Mouse (Mus musculus): ENCODE data around the gene Rpa1. TPM values are rescaled to one million over a fixed set of nuclear protein-coding genes. Genes with fewer than 3 reads are reported as not detected.

Rpa1 gene
- total and polyA plus RNA-seq, 3 experiments = 105 to 317 (median 130) TPM

DNA sequence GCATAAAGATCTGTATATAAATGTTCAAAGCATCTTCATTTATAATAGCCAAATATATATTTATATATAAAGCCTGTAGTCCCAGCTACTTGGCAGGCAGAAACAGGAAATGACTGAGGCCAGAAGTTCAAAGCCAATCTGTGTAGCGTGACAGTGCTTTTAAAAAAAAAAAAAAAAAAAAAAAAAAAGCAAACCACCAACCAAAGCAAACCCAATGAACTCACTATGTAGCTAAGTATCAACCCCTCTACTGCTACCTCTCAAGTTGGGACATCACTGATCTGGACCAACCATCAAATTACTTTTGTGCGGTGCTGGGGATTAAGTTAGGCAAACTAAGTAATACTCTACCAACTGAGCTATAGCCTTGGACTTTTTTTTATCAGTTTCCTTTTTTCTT is 4.0 kb downstream of the Rpa1 start:
- no peak overlapping the region for H3K4me3 ChIP-seq (ENCODE audit: low read depth, low read length)
- peaks cover 54% of the 10 kb centered on the region for H3K36me3 ChIP-seq (replicated peaks)
- H3K4me1 ChIP-seq (ENCODE audit: insufficient read depth, low read depth, low read length) = peaks cover 47% of the 10 kb centered on the region
- TF ChIP-seq GATA2 (IDR thresholded peaks at IDR 0.05; ENCODE audit: borderline replicate concordance, low read depth, low read length) (no peak), TAL1 (conservative IDR thresholded peaks at IDR 0.05; ENCODE audit: low read depth, low read length) (no peak), POLR2AphosphoS5 (IDR thresholded peaks at IDR 0.05; ENCODE audit: insufficient replicate concordance, low read depth, low read length) (no peak), CTCF (IDR thresholded peaks at IDR 0.05; ENCODE audit: low read depth, low read length) (no peak), GATA1 (IDR thresholded peaks at IDR 0.05; ENCODE audit: borderline replicate concordance, low read length) (no peak)
- ATAC-seq (ENCODE audit: extremely low read depth, insufficient number of reproducible peaks, low FRiP score, poor library complexity, severe bottlenecking) (no peak), DNase-seq (ENCODE audit: low spot score) (no peak)
- H3K9me3 ChIP-seq (replicated peaks) = no peaks in the 10 kb centered on the region
- no peaks in the 10 kb centered on the region for H3K27me3 ChIP-seq (ENCODE audit: insufficient read depth, low read length)

DNA sequence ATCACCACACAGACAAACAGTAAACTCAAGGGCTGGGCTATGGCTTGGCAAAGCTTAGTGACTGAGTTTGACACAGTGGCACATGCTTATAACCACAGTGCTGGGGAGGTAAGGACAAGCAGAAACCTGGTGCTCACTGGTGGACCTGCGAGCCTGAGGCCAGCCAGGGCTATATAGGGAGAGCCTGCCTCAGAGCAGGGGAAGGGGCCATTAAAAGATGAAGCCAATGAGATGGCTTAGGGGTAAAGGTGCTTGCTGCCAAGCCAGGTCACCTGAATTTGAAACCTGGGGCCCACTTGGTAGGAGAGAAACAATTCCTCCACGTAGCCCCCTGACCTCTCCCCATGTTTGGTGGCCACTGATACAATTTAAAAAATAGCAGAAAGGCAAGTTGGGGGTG is 5.0 kb downstream of the Rpa1 start:
- ATAC-seq (ENCODE audit: extremely low read depth, insufficient number of reproducible peaks, low FRiP score, poor library complexity, severe bottlenecking) (no peak), DNase-seq (ENCODE audit: low spot score) (no peak)
- Histone ChIP-seq H3K4me3 (ENCODE audit: low read depth, low read length) (no peak overlapping the region), H3K27me3 (ENCODE audit: insufficient read depth, low read length) (no peaks in the 10 kb centered on the region), H3K4me1 (ENCODE audit: insufficient read depth, low read depth, low read length) (peaks cover 40% of the 10 kb centered on the region), H3K9me3 (replicated peaks) (no peaks in the 10 kb centered on the region), H3K36me3 (replicated peaks) (peaks cover 65% of the 10 kb centered on the region)
- no peak for TF ChIP-seq POLR2AphosphoS5 (IDR thresholded peaks at IDR 0.05; ENCODE audit: insufficient replicate concordance, low read depth, low read length)
- no peak for TF ChIP-seq GATA1 (IDR thresholded peaks at IDR 0.05; ENCODE audit: borderline replicate concordance, low read length)
- TF ChIP-seq CTCF (IDR thresholded peaks at IDR 0.05; ENCODE audit: low read depth, low read length) = no peak
- no peak for TF ChIP-seq TAL1 (conservative IDR thresholded peaks at IDR 0.05; ENCODE audit: low read depth, low read length)
- no peak for TF ChIP-seq GATA2 (IDR thresholded peaks at IDR 0.05; ENCODE audit: borderline replicate concordance, low read depth, low read length)

DNA sequence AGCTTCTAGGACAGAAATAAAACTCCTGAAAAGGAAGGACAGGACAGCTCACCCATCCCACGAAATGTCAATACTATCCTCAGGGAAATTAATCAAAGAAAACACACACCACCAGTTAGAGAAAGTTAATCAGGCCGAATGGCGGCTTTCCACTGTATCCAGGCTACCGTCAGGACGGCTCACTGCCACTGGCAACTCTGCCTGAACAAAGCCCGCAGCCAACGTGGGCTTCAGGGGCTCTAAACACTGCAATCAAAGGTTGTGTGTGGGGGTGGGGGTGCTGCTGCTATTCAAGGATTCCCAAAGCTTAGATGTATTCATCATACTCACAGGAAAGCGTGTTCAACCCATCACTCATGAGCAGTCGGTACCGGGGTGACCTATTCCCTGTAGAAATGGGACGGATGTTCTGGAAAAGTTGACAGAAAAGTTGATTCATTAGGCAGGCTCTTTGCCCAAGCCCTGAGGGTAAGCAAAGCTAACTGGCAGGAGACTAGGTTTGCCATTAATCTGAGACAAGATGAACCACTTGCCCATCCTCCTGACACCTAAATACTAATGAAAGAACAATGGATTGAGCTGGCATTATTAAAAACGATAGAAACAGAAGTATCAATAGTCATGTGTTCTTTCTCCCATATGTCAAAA is 7.3 kb downstream of the Rpa1 start:
- DNase-seq (ENCODE audit: low spot score) (no peak), ATAC-seq (ENCODE audit: extremely low read depth, insufficient number of reproducible peaks, low FRiP score, poor library complexity, severe bottlenecking) (no peak)
- Histone ChIP-seq H3K4me1 (ENCODE audit: insufficient read depth, low read depth, low read length) (peaks cover 45% of the 10 kb centered on the region), H3K27me3 (ENCODE audit: insufficient read depth, low read length) (no peaks in the 10 kb centered on the region), H3K9me3 (replicated peaks) (no peaks in the 10 kb centered on the region), H3K4me3 (ENCODE audit: low read depth, low read length) (no peak overlapping the region), H3K36me3 (replicated peaks) (peaks cover 87% of the 10 kb centered on the region)
- no peak for TF ChIP-seq POLR2AphosphoS5 (IDR thresholded peaks at IDR 0.05; ENCODE audit: insufficient replicate concordance, low read depth, low read length)
- no peak for TF ChIP-seq CTCF (IDR thresholded peaks at IDR 0.05; ENCODE audit: low read depth, low read length)
- no peak for TF ChIP-seq TAL1 (conservative IDR thresholded peaks at IDR 0.05; ENCODE audit: low read depth, low read length)
- no peak for TF ChIP-seq GATA2 (IDR thresholded peaks at IDR 0.05; ENCODE audit: borderline replicate concordance, low read depth, low read length)
- TF ChIP-seq GATA1 (IDR thresholded peaks at IDR 0.05; ENCODE audit: borderline replicate concordance, low read length) = no peak

- H3K4me3 ChIP-seq (ENCODE audit: low read depth, low read length) = no peak overlapping the region
- H3K36me3 ChIP-seq (replicated peaks) = peaks cover 90% of the 10 kb centered on the region
These were observed 8.0 kb downstream of the Rpa1 start for GRCm38 (mm10) chr11:75340076-75340475.

DNA sequence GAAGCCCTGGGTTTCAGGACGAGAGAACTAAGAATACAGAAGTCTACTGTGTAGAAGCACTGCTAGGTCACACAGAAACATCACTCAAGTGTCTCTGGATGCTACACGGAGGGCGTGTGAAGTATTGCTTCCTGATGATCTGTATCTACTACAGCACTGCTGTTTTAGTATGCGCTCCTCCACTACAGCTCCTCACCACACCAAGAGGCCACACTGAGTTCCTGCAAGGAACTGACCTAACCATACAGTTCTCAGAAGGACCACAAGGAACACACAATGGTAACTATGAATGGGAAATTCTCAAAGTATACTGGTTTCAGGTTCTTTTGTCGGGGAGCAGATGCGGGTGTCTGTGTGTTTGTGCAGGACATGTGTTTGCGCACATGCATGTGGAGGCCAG is 10.9 kb downstream of the Rpa1 start:
- H3K9me3 ChIP-seq (replicated peaks) = no peaks in the 10 kb centered on the region
- H3K36me3 ChIP-seq (replicated peaks) = peaks cover 93% of the 10 kb centered on the region
- no peaks in the 10 kb centered on the region for H3K27me3 ChIP-seq (ENCODE audit: insufficient read depth, low read length)
- DNase-seq (ENCODE audit: low spot score) (no peak), ATAC-seq (ENCODE audit: extremely low read depth, insufficient number of reproducible peaks, low FRiP score, poor library complexity, severe bottlenecking) (no peak)
- H3K4me1 ChIP-seq (ENCODE audit: insufficient read depth, low read depth, low read length) = peaks cover 19% of the 10 kb centered on the region
- TF ChIP-seq TAL1 (conservative IDR thresholded peaks at IDR 0.05; ENCODE audit: low read depth, low read length) = no peak
- TF ChIP-seq POLR2AphosphoS5 (IDR thresholded peaks at IDR 0.05; ENCODE audit: insufficient replicate concordance, low read depth, low read length) = no peak
- TF ChIP-seq GATA1 (IDR thresholded peaks at IDR 0.05; ENCODE audit: borderline replicate concordance, low read length) = no peak
- TF ChIP-seq CTCF (IDR thresholded peaks at IDR 0.05; ENCODE audit: low read depth, low read length) = no peak
- no peak for TF ChIP-seq GATA2 (IDR thresholded peaks at IDR 0.05; ENCODE audit: borderline replicate concordance, low read depth, low read length)
- no peak overlapping the region for H3K4me3 ChIP-seq (ENCODE audit: low read depth, low read length)

More at GRCm38 (mm10) chr11:75340076-75340475, 8.0 kb downstream of the Rpa1 start:
- ATAC-seq (ENCODE audit: extremely low read depth, insufficient number of reproducible peaks, low FRiP score, poor library complexity, severe bottlenecking) (no peak), DNase-seq (ENCODE audit: low spot score) (no peak)
- no peak for TF ChIP-seq TAL1 (conservative IDR thresholded peaks at IDR 0.05; ENCODE audit: low read depth, low read length)
- TF ChIP-seq GATA1 (IDR thresholded peaks at IDR 0.05; ENCODE audit: borderline replicate concordance, low read length) = no peak
- TF ChIP-seq GATA2 (IDR thresholded peaks at IDR 0.05; ENCODE audit: borderline replicate concordance, low read depth, low read length) = no peak
- TF ChIP-seq POLR2AphosphoS5 (IDR thresholded peaks at IDR 0.05; ENCODE audit: insufficient replicate concordance, low read depth, low read length) = no peak
- no peak for TF ChIP-seq CTCF (IDR thresholded peaks at IDR 0.05; ENCODE audit: low read depth, low read length)
- Histone ChIP-seq H3K27me3 (ENCODE audit: insufficient read depth, low read length) (no peaks in the 10 kb centered on the region), H3K4me1 (ENCODE audit: insufficient read depth, low read depth, low read length) (peaks cover 37% of the 10 kb centered on the region), H3K9me3 (replicated peaks) (no peaks in the 10 kb centered on the region)

DNA sequence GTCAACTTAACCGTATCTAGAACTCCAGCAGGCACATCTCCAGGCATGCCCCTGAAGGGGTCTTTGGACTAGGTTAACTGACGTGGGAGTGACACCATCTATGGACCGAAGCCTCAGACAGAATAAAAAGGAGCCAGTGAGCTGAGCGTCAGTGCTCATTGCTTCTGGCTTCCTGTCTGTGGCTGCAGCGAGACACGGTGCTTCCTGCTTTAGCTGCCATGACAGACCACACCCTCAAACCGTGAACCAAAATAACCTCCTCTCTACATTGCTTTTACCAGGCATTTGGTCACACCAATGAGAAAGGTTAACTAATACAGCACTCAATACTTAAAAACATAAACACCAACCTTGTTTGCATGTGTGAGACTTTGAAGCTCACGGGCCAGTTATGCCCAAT is 11.4 kb downstream of the Rpa1 start:
- no peak for ATAC-seq (ENCODE audit: extremely low read depth, insufficient number of reproducible peaks, low FRiP score, poor library complexity, severe bottlenecking)
- no peak overlapping the region for H3K4me3 ChIP-seq (ENCODE audit: low read depth, low read length)

More for the DNA sequence above, 11.4 kb downstream of the Rpa1 start:
- no peak for DNase-seq (ENCODE audit: low spot score)
- TF ChIP-seq TAL1 (conservative IDR thresholded peaks at IDR 0.05; ENCODE audit: low read depth, low read length) (no peak), CTCF (IDR thresholded peaks at IDR 0.05; ENCODE audit: low read depth, low read length) (no peak), GATA1 (IDR thresholded peaks at IDR 0.05; ENCODE audit: borderline replicate concordance, low read length) (no peak), POLR2AphosphoS5 (IDR thresholded peaks at IDR 0.05; ENCODE audit: insufficient replicate concordance, low read depth, low read length) (no peak), GATA2 (IDR thresholded peaks at IDR 0.05; ENCODE audit: borderline replicate concordance, low read depth, low read length) (no peak)
- Histone ChIP-seq H3K27me3 (ENCODE audit: insufficient read depth, low read length) (no peaks in the 10 kb centered on the region), H3K4me1 (ENCODE audit: insufficient read depth, low read depth, low read length) (peaks cover 19% of the 10 kb centered on the region), H3K9me3 (replicated peaks) (no peaks in the 10 kb centered on the region), H3K36me3 (replicated peaks) (peaks cover 93% of the 10 kb centered on the region)
